Mouse (Mus musculus) lung, embryonic 14.5 days (tissue): ENCODE results near the gene Ccdc183. TPM values are rescaled to one million over a fixed set of nuclear protein-coding genes. Genes with fewer than 3 reads are reported as not detected.

ENCODE experiments used
- ATAC-seq: fragments of 200-750 bp; cut with Nextera tagmentation; 2 replicates; pipeline ENCODE4 v1.8.0; 2017; ENCODE audit warnings: mild to moderate bottlenecking, moderate TSS enrichment, moderate library complexity; ENCODE audit not compliant: insufficient read depth
- DNase-seq: peaks from one replicate; pipeline ENCODE4 v3.0.0-alpha.2; 2015
- H3K27ac ChIP-seq: fragments of 300-500 bp; sonication (generic); 2 replicates; pipeline ENCODE4 v1.5.1; 2014; ENCODE audit warnings: low read depth, mild to moderate bottlenecking, moderate library complexity
- H3K27me3 ChIP-seq: fragments of 300-500 bp; sonication (generic); 2 replicates; pipeline ENCODE4 v1.6.1; 2014; ENCODE audit warnings: low read length, control low read depth; ENCODE audit not compliant: insufficient read depth
- H3K36me3 ChIP-seq: fragments of 300-500 bp; sonication (generic); 2 replicates; pipeline ENCODE4 v1.6.1; 2014; ENCODE audit warnings: control low read depth; ENCODE audit not compliant: insufficient read depth
- H3K4me1 ChIP-seq: fragments of 300-500 bp; sonication (generic); 2 replicates; pipeline ENCODE4 v1.6.1; 2014; ENCODE audit warnings: antibody characterized with exemption, control low read depth; ENCODE audit not compliant: insufficient read depth
- H3K4me2 ChIP-seq: fragments of 300-500 bp; sonication (generic); 2 replicates; pipeline ENCODE4 v1.6.1; 2014; ENCODE audit warnings: mild to moderate bottlenecking
- H3K4me3 ChIP-seq: fragments of 300-500 bp; sonication (generic); 2 replicates; pipeline ENCODE4 v1.5.1; 2014; ENCODE audit warnings: low read depth, low read length
- H3K9ac ChIP-seq: fragments of 300-500 bp; sonication (generic); 2 replicates; pipeline ENCODE4 v1.6.1; 2014
- H3K9me3 ChIP-seq: fragments of 300-500 bp; sonication (generic); 2 replicates; pipeline ENCODE4 v1.6.1; 2016; ENCODE audit warnings: low read depth, low read length, control low read depth
- CTCF ChIP-seq: IDR thresholded peaks from 2 replicates; pipeline ENCODE4 v1.5.1; 2016; ENCODE audit warnings: antibody characterized with exemption, low read depth
- WGBS: fragments of 180-500 bp; shearing (Covaris S2); extraction: QIAGEN DNeasy Blood & Tissue Kit; methylation state at CpG from one replicate; pipeline ENCODE4 v1.1.7; 2014; 5-methylcytosine and 5-hydroxymethylcytosine counted together
- polyA plus RNA-seq: library from polyadenylated mRNA; unstranded; fragments of >200 nt; fragmentation: Nextera tagmentation; extraction: Ambion mirVana; gene quantifications from 2 replicates; pipeline ENCODE4 v1.2.1, GENCODE M21; 2014

The Ccdc183 gene
- 0.24 and 0.28 TPM in 2 replicates for polyA plus RNA-seq

- Histone ChIP-seq H3K9ac (no peak within 1 kb of the TSS), H3K4me3 (no peak within 1 kb of the TSS), H3K27ac (no peak within 1 kb of the TSS), H3K9me3 (no peaks in the 10 kb centered on the region), H3K27me3 (peaks cover 41% of the 10 kb centered on the region), H3K4me1 (no peaks in the 10 kb centered on the region), H3K36me3 (no peaks in the 10 kb centered on the region), H3K4me2 (no peak within 1 kb of the TSS)
- no peak for TF ChIP-seq CTCF
- ATAC-seq: no peak
- 63% methylated on average over 3 of the region's 3 CpGs for WGBS
- no peak for DNase-seq
These were observed at the start of gene Ccdc183 for GRCm38 (mm10) chr2:25617578-25617977. Gene Ccdc183 (minus strand): TSS chr2:25617678.

GRCm38 (mm10) chr2:25666516-25666915 lies 49.0 kb upstream of the Ccdc183 start:
- Histone ChIP-seq H3K4me1 (no peaks in the 10 kb centered on the region), H3K36me3 (no peaks in the 10 kb centered on the region), H3K4me2 (no peak overlapping the region), H3K27ac (no peak overlapping the region), H3K4me3 (no peak overlapping the region), H3K27me3 (no peaks in the 10 kb centered on the region), H3K9ac (no peak overlapping the region), H3K9me3 (no peaks in the 10 kb centered on the region)
- no peak for TF ChIP-seq CTCF
- 55% methylated on average over 1 of the region's 1 CpGs for WGBS
- ATAC-seq (no peak), DNase-seq (no peak)

- H3K9me3 ChIP-seq: no peaks in the 10 kb centered on the region
- DNase-seq: no peak
These were observed 46.6 kb upstream of the Ccdc183 start for GRCm38 (mm10) chr2:25664125-25664524.

GRCm38 (mm10) chr2:25663511-25663910 lies 46.0 kb upstream of the Ccdc183 start:
- Histone ChIP-seq H3K27me3 (no peaks in the 10 kb centered on the region), H3K27ac (no peak overlapping the region), H3K4me1 (no peaks in the 10 kb centered on the region), H3K4me2 (no peak overlapping the region), H3K36me3 (no peaks in the 10 kb centered on the region), H3K4me3 (no peak overlapping the region), H3K9me3 (no peaks in the 10 kb centered on the region), H3K9ac (no peak overlapping the region)
- DNase-seq (peak; percentile 65), ATAC-seq (no peak)
- WGBS: 35% methylated on average over 1 of the region's 1 CpGs
- peak; percentile 70 for TF ChIP-seq CTCF

More at GRCm38 (mm10) chr2:25664125-25664524, 46.6 kb upstream of the Ccdc183 start:
- ATAC-seq: no peak
- Histone ChIP-seq H3K27ac (no peak overlapping the region), H3K36me3 (no peaks in the 10 kb centered on the region), H3K4me3 (no peak overlapping the region), H3K27me3 (no peaks in the 10 kb centered on the region), H3K4me2 (no peak overlapping the region), H3K9ac (no peak overlapping the region), H3K4me1 (no peaks in the 10 kb centered on the region)
- 74% methylated on average over 5 of the region's 5 CpGs for WGBS
- TF ChIP-seq CTCF: no peak

GRCm38 (mm10) chr2:25661245-25661970 lies 43.9 kb upstream of the Ccdc183 start:
- H3K36me3 ChIP-seq: no peaks in the 10 kb centered on the region
- no peak overlapping the region for H3K4me3 ChIP-seq
- no peak overlapping the region for H3K9ac ChIP-seq
- DNase-seq (no peak), ATAC-seq (no peak)
- H3K27me3 ChIP-seq: no peaks in the 10 kb centered on the region
- 84% methylated on average over 6 of the region's 6 CpGs for WGBS
- TF ChIP-seq CTCF: no peak
- no peak overlapping the region for H3K27ac ChIP-seq
- H3K4me1 ChIP-seq: no peaks in the 10 kb centered on the region
- no peak overlapping the region for H3K4me2 ChIP-seq
- no peaks in the 10 kb centered on the region for H3K9me3 ChIP-seq

- no peak for ATAC-seq
- Histone ChIP-seq H3K4me2 (no peak overlapping the region), H3K4me1 (no peaks in the 10 kb centered on the region), H3K36me3 (no peaks in the 10 kb centered on the region), H3K4me3 (no peak overlapping the region), H3K27ac (no peak overlapping the region), H3K27me3 (no peaks in the 10 kb centered on the region), H3K9ac (no peak overlapping the region), H3K9me3 (no peaks in the 10 kb centered on the region)
- TF ChIP-seq CTCF: no peak
- DNase-seq: no peak
- 86% methylated on average over 8 of the region's 8 CpGs for WGBS
These were observed 42.8 kb upstream of the Ccdc183 start for GRCm38 (mm10) chr2:25660279-25660678.

GRCm38 (mm10) chr2:25657652-25658051 lies 40.2 kb upstream of the Ccdc183 start, which contains the start of gene Lcn5:
Gene Lcn5 (plus strand): TSS chr2:25657952.
- TF ChIP-seq CTCF: no peak
- Histone ChIP-seq H3K36me3 (no peaks in the 10 kb centered on the region), H3K27ac (no peak within 1 kb of the TSS), H3K9me3 (no peaks in the 10 kb centered on the region), H3K9ac (no peak within 1 kb of the TSS), H3K4me1 (no peaks in the 10 kb centered on the region), H3K4me3 (no peak within 1 kb of the TSS), H3K27me3 (no peaks in the 10 kb centered on the region), H3K4me2 (no peak within 1 kb of the TSS)
- ATAC-seq (no peak), DNase-seq (no peak)
